Mouse (Mus musculus) small intestine, adult 2 months (tissue): ENCODE measurements around the gene Adgrb3. TPM values are rescaled to one million over a fixed set of nuclear protein-coding genes. Genes with fewer than 3 reads are reported as not detected.
A peak's percentile ranks its signal among the peaks of the same experiment; 100 is the strongest.

Experiments
- H3K27ac ChIP-seq: fragments of 200-500 bp; 2 replicates; pipeline ENCODE4 v1.5.1; 2012; ENCODE audit warnings: low read depth, low read length, control low read depth, inconsistent platforms; ENCODE audit not compliant: insufficient read depth
- H3K27me3 ChIP-seq: fragments of 200-500 bp; 2 replicates; pipeline ENCODE4 v1.6.1; 2012; ENCODE audit warnings: mild to moderate bottlenecking, moderate library complexity, low read length, inconsistent platforms; ENCODE audit not compliant: control insufficient read depth, insufficient read depth
- H3K36me3 ChIP-seq: fragments of 200-500 bp; 2 replicates; pipeline ENCODE4 v1.6.1; 2012; ENCODE audit warnings: mild to moderate bottlenecking, low read length, control low read depth, inconsistent platforms; ENCODE audit not compliant: control insufficient read depth, insufficient read depth
- H3K4me1 ChIP-seq: fragments of 200-500 bp; 2 replicates; pipeline ENCODE4 v1.6.1; 2012; ENCODE audit warnings: low read length, inconsistent platforms, mixed read lengths; ENCODE audit not compliant: control insufficient read depth, insufficient read depth, insufficient read length
- H3K4me3 ChIP-seq: fragments of 200-500 bp; 2 replicates; pipeline ENCODE4 v1.5.1; 2012; ENCODE audit warnings: low read depth, mild to moderate bottlenecking, control low read depth, inconsistent platforms, low read length, moderate library complexity
- CTCF ChIP-seq: fragments of 200-500 bp; IDR thresholded peaks from 2 replicates; pipeline ENCODE4 v1.5.1; 2012; ENCODE audit warnings: low read depth, mild to moderate bottlenecking, control low read depth, inconsistent platforms, low read length, moderate library complexity, mixed read lengths; ENCODE audit not compliant: insufficient replicate concordance, insufficient read length; ENCODE audit errors: extremely low read depth
- POLR2A ChIP-seq: fragments of 200-500 bp; IDR thresholded peaks from 2 replicates; pipeline ENCODE4 v1.6.1; 2012; ENCODE audit warnings: low read depth, mild to moderate bottlenecking, control low read depth, inconsistent platforms, low read length, moderate library complexity
- WGBS: fragments of 180-500 bp; shearing (Covaris S2); methylation state at CpG from one replicate; pipeline ENCODE4 v1.1.7; 2018; 5-methylcytosine and 5-hydroxymethylcytosine counted together
- polyA plus RNA-seq: library from polyadenylated mRNA; depleted of rRNA; stranded (reverse); fragments of >200 nt; gene quantifications from 2 replicates; pipeline ENCODE4 v1.2.3, GENCODE M21; 2012

Adgrb3 gene
- polyA plus RNA-seq, 1 experiment: 0.05 TPM

- no peaks in the 10 kb centered on the region; the same call in none of the 2 replicates for H3K27me3 ChIP-seq
- TF ChIP-seq POLR2A (no peak), CTCF (no peak)
- H3K4me1 ChIP-seq: no peaks in the 10 kb centered on the region
- 8% methylated on average over 15 of the region's 15 CpGs for WGBS
- no peak overlapping the region for H3K4me3 ChIP-seq
- no peak overlapping the region for H3K27ac ChIP-seq
- H3K36me3 ChIP-seq: no peaks in the 10 kb centered on the region
These were observed 1.4 kb upstream of the Adgrb3 start for GRCm38 (mm10) chr1:25830757-25831520.

- TF ChIP-seq POLR2A (no peak), CTCF (no peak)
These were observed 629 bp upstream of the Adgrb3 start for GRCm38 (mm10) chr1:25829921-25830751.

GRCm38 (mm10) chr1:25828071-25828755, 1.3 kb downstream of the Adgrb3 start:
- Histone ChIP-seq H3K36me3 (no peaks in the 10 kb centered on the region), H3K4me1 (no peaks in the 10 kb centered on the region), H3K4me3 (no peak overlapping the region), H3K27me3 (no peaks in the 10 kb centered on the region; the same call in none of the 2 replicates), H3K27ac (no peak overlapping the region)
- TF ChIP-seq POLR2A (no peak), CTCF (no peak)
- 72% methylated on average over 9 of the region's 9 CpGs for WGBS

More at GRCm38 (mm10) chr1:25829921-25830751, 629 bp upstream of the Adgrb3 start:
- no peaks in the 10 kb centered on the region for H3K36me3 ChIP-seq
- H3K4me1 ChIP-seq: no peaks in the 10 kb centered on the region
- H3K27ac ChIP-seq: no peak overlapping the region
- H3K27me3 ChIP-seq: no peaks in the 10 kb centered on the region; the same call in none of the 2 replicates
- peak overlapping the region; percentile 35 for H3K4me3 ChIP-seq
- WGBS: 6% methylated on average over 91 of the region's 99 CpGs

GRCm38 (mm10) chr1:25827436-25827835, 2.1 kb downstream of the Adgrb3 start:
- Histone ChIP-seq H3K4me1 (no peaks in the 10 kb centered on the region), H3K27me3 (no peaks in the 10 kb centered on the region; the same call in none of the 2 replicates), H3K27ac (no peak overlapping the region), H3K4me3 (no peak overlapping the region), H3K36me3 (no peaks in the 10 kb centered on the region)
- WGBS: 72% methylated on average over 9 of the region's 9 CpGs
- no peak for TF ChIP-seq POLR2A
- TF ChIP-seq CTCF: no peak

- 19% methylated on average over 7 of the region's 7 CpGs for WGBS
- TF ChIP-seq CTCF (no peak), POLR2A (no peak)
- H3K36me3 ChIP-seq: no peaks in the 10 kb centered on the region
- no peaks in the 10 kb centered on the region; the same call in none of the 2 replicates for H3K27me3 ChIP-seq
- H3K4me1 ChIP-seq: no peaks in the 10 kb centered on the region
- no peak overlapping the region for H3K4me3 ChIP-seq
- no peak overlapping the region for H3K27ac ChIP-seq
These were observed 2.7 kb downstream of the Adgrb3 start for GRCm38 (mm10) chr1:25826771-25827170.

- 50% methylated on average over 4 of the region's 4 CpGs for WGBS
- Histone ChIP-seq H3K27ac (no peak overlapping the region), H3K4me1 (no peaks in the 10 kb centered on the region), H3K36me3 (no peaks in the 10 kb centered on the region), H3K4me3 (no peak overlapping the region), H3K27me3 (no peaks in the 10 kb centered on the region)
- no peak for TF ChIP-seq POLR2A
- TF ChIP-seq CTCF: no peak
These were observed 4.9 kb downstream of the Adgrb3 start for GRCm38 (mm10) chr1:25824626-25825025.

GRCm38 (mm10) chr1:25823961-25824360, 5.5 kb downstream of the Adgrb3 start:
- Histone ChIP-seq H3K27me3 (no peaks in the 10 kb centered on the region), H3K27ac (no peak overlapping the region), H3K4me1 (no peaks in the 10 kb centered on the region), H3K4me3 (no peak overlapping the region), H3K36me3 (no peaks in the 10 kb centered on the region)
- TF ChIP-seq POLR2A: no peak
- no peak for TF ChIP-seq CTCF
- WGBS: 72% methylated on average over 10 of the region's 10 CpGs
